ENCODE assay signal across 16 mouse cellular contexts in genomic region chr1:51814854-51815630, GRCm38 (mm10).
A peak's percentile ranks its signal among the peaks of the same experiment; 100 is the strongest.
DNase-seq lines count a peak whose midpoint lies in the region; ATAC-seq and TF ChIP-seq lines count a peak whose summit lies in the region.
"Had no signal": no experiment of that assay in that cellular context is flagged by ENCODE, and none has a peak within 500 bp of the region (broad histone marks: within the 10 kb centered on the region; RNA-seq: fewer than 3 reads in every experiment).

No protein-coding gene starts in this region.

- 0 out of 2 replicates have a peak, but pooled peaks have one; percentile 46 for ATAC-seq in hindbrain, embryonic 12.5 days (ENCODE audit: low FRiP score)
- ATAC-seq in hindbrain, embryonic 16.5 days = no peak
- no peak for ATAC-seq in midbrain, postnatal 0 days (ENCODE audit: low FRiP score)

- peaks cover 6% of the 10 kb centered on the region; the same call in 1 of the 2 replicates for H3K4me1 ChIP-seq in hindbrain, embryonic 12.5 days
- no peaks in the 10 kb centered on the region for H3K4me1 ChIP-seq in hindbrain, embryonic 16.5 days (ENCODE audit: control insufficient read depth, insufficient read depth, low read depth, low read length)
- H3K4me1 ChIP-seq in midbrain, postnatal 0 days (ENCODE audit: insufficient read depth, low read length) = no peaks in the 10 kb centered on the region
- H3K4me1 ChIP-seq in midbrain, embryonic 10.5 days = no peaks in the 10 kb centered on the region
- H3K4me1 ChIP-seq: limb, embryonic 15.5 days had no signal

- no peak overlapping the region; the same call in 1 of the 2 replicates for H3K27ac ChIP-seq in hindbrain, embryonic 12.5 days
- no peak overlapping the region for H3K27ac ChIP-seq in hindbrain, embryonic 16.5 days (ENCODE audit: low read depth, low read length)
- H3K27ac ChIP-seq in midbrain, postnatal 0 days (ENCODE audit: low read depth, low read length) = no peak overlapping the region
- no peak overlapping the region for H3K27ac ChIP-seq in midbrain, embryonic 10.5 days (replicated peaks)
- H3K27ac ChIP-seq: embryonic facial prominence, embryonic 13.5 days; limb, embryonic 15.5 days had no signal

- H3K4me2 ChIP-seq in hindbrain, embryonic 12.5 days (replicated peaks) = no peak overlapping the region
- no peak overlapping the region for H3K4me2 ChIP-seq in hindbrain, embryonic 16.5 days (ENCODE audit: low read length)
- no peak overlapping the region for H3K4me2 ChIP-seq in midbrain, postnatal 0 days (ENCODE audit: low read depth, low read length, poor library complexity, severe bottlenecking)
- H3K4me2 ChIP-seq: embryonic facial prominence, embryonic 13.5 days; limb, embryonic 15.5 days had no signal

- no peak for TF ChIP-seq CTCF in midbrain, postnatal 0 days (IDR thresholded peaks at IDR 0.05)

- H3K9ac ChIP-seq in hindbrain, embryonic 12.5 days = no peak overlapping the region
- no peak overlapping the region for H3K9ac ChIP-seq in hindbrain, embryonic 16.5 days (ENCODE audit: low read depth, low read length)
- H3K9ac ChIP-seq in midbrain, postnatal 0 days (replicated peaks; ENCODE audit: low read length, poor library complexity, severe bottlenecking) = no peak overlapping the region
- H3K9ac ChIP-seq: embryonic facial prominence, embryonic 13.5 days; limb, embryonic 15.5 days had no signal

- H3K9me3 ChIP-seq in hindbrain, embryonic 12.5 days (replicated peaks) = no peaks in the 10 kb centered on the region
- no peaks in the 10 kb centered on the region for H3K9me3 ChIP-seq in hindbrain, embryonic 16.5 days (ENCODE audit: control insufficient read depth, low read length)
- no peaks in the 10 kb centered on the region for H3K9me3 ChIP-seq in midbrain, postnatal 0 days (ENCODE audit: low read length)
- no peaks in the 10 kb centered on the region for H3K9me3 ChIP-seq in midbrain, embryonic 10.5 days (replicated peaks)
- H3K9me3 ChIP-seq: embryonic facial prominence, embryonic 13.5 days; limb, embryonic 15.5 days had no signal

- peaks cover 5% of the 10 kb centered on the region; the same call in 1 of the 2 replicates for H3K36me3 ChIP-seq in hindbrain, embryonic 12.5 days
- H3K36me3 ChIP-seq in hindbrain, embryonic 16.5 days (ENCODE audit: control insufficient read depth, insufficient read depth, low read length) = no peaks in the 10 kb centered on the region
- no peaks in the 10 kb centered on the region for H3K36me3 ChIP-seq in midbrain, postnatal 0 days (ENCODE audit: insufficient read depth, low read length)
- H3K36me3 ChIP-seq in midbrain, embryonic 10.5 days = peaks cover 43% of the 10 kb centered on the region
- H3K36me3 ChIP-seq: limb, embryonic 15.5 days had no signal

- no peak overlapping the region for H3K4me3 ChIP-seq in hindbrain, embryonic 12.5 days
- no peak overlapping the region for H3K4me3 ChIP-seq in hindbrain, embryonic 16.5 days (ENCODE audit: low read length)
- H3K4me3 ChIP-seq in midbrain, postnatal 0 days (ENCODE audit: low read depth, low read length) = no peak overlapping the region
- H3K4me3 ChIP-seq in midbrain, embryonic 10.5 days = no peak overlapping the region
- H3K4me3 ChIP-seq: embryonic facial prominence, embryonic 13.5 days; limb, embryonic 15.5 days had no signal

- 60% methylated on average over 5 of the region's 5 CpGs for WGBS in hindbrain, embryonic 12.5 days
- 59% methylated on average over 5 of the region's 5 CpGs for WGBS in hindbrain, embryonic 16.5 days
- 76% methylated on average over 5 of the region's 5 CpGs for WGBS in midbrain, postnatal 0 days
- WGBS in midbrain, embryonic 10.5 days = 81% methylated on average over 5 of the region's 5 CpGs

- H3K27me3 ChIP-seq in hindbrain, embryonic 12.5 days = no peaks in the 10 kb centered on the region
- H3K27me3 ChIP-seq in hindbrain, embryonic 16.5 days (replicated peaks; ENCODE audit: control insufficient read depth, insufficient read depth, low read length) = no peaks in the 10 kb centered on the region
- H3K27me3 ChIP-seq in midbrain, postnatal 0 days (ENCODE audit: insufficient read depth, low read length) = no peaks in the 10 kb centered on the region
- H3K27me3 ChIP-seq in midbrain, embryonic 10.5 days (ENCODE audit: low read depth, poor library complexity, severe bottlenecking) = no peaks in the 10 kb centered on the region
- H3K27me3 ChIP-seq: embryonic facial prominence, embryonic 13.5 days; limb, embryonic 15.5 days had no signal

- peak; percentile 7 for DNase-seq in cerebellum, adult 9-11 months
- DNase-seq in cerebellum, adult 18-20 months = no peak
- peak; percentile 67 for DNase-seq in midbrain, postnatal 0 days (ENCODE audit: low spot score)
- DNase-seq in midbrain, embryonic 10.5 days (ENCODE audit: low spot score) = no peak
- DNase-seq in lung, postnatal 36 days = peak; percentile 43
- DNase-seq in ovary, adult 18-20 months (ENCODE audit: low spot score) = no peak
- DNase-seq: heart, adult 18-20 months; heart, postnatal 36 days; kidney, postnatal 25 days; layer of hippocampus, postnatal 36 days; right cerebral cortex, adult 18-20 months; thymus, adult 2 months had no signal

Comparison
In these comparisons a context has a peak if more than half of its experiments do, and no peak if none do; other contexts are left out.
1. DNase-seq: peak in cerebellum, adult 9-11 months (single experiment), midbrain, postnatal 0 days (single experiment) and lung, postnatal 36 days (single experiment); none in cerebellum, adult 18-20 months (0 of 2), midbrain, embryonic 10.5 days (single experiment) and ovary, adult 18-20 months (single experiment).